Mouse (Mus musculus) v-Abl transformed pro-B cells (cell line): ENCODE measurements around the gene Ndufaf1.
"Not testable (repeated sequence)": the region's sequence is repeated elsewhere in the genome, so short reads cannot be mapped to it uniquely, and the experiment has no call there.

Experiments
- in situ Hi-C, 2 experiments: fragments of 400-800 bp; cut with MboI; formaldehyde crosslinking; loops; one replicate each; pipeline ENCODE4 v1.15.1; 2025; ENCODE audit not compliant: unreplicated experiment in 2 of 2

The Ndufaf1 gene

GRCm38 (mm10) chr2:119662220-119663182 is at the start of gene Ndufaf1:
Gene Ndufaf1, minus strand, starts transcription at chr2:119662827.
- in situ Hi-C loops, result no loop called here

GRCm38 (mm10) chr2:119710011-119710410 is 47.4 kb upstream of the Ndufaf1 start:
- in situ Hi-C loops, result no loop called here

- in situ Hi-C loops, result no loop called here
These were observed 45.0 kb upstream of the Ndufaf1 start for GRCm38 (mm10) chr2:119707676-119708075.

- in situ Hi-C loops, result no loop called here
These were observed 40.5 kb upstream of the Ndufaf1 start for GRCm38 (mm10) chr2:119703171-119703570.

GRCm38 (mm10) chr2:119699962-119700361 is 37.3 kb upstream of the Ndufaf1 start:
- in situ Hi-C loops, result loop anchor here in 1 of 2 experiments (10.0 kb wide), 1 partner anchor 85 kb away; the partner anchor contains the start of gene Rpap1

- in situ Hi-C loops, result loop anchor here in 1 of 2 experiments (10.0 kb wide), 1 partner anchor 86 kb away; the partner anchor contains the start of gene Rpap1
These were observed 35.8 kb upstream of the Ndufaf1 start for GRCm38 (mm10) chr2:119698472-119698871.

GRCm38 (mm10) chr2:119696111-119696510 is 33.5 kb upstream of the Ndufaf1 start:
- in situ Hi-C loops, result loop anchor here in 1 of 2 experiments (10.0 kb wide), 1 partner anchor 89 kb away; the partner anchor contains the start of gene Rpap1

GRCm38 (mm10) chr2:119694826-119695225 is 32.2 kb upstream of the Ndufaf1 start:
- in situ Hi-C loops, result loop anchor here (5.0 to 10.0 kb wide), 3 partner anchors 90 to 312 kb away; partner anchors contain the start of gene Rpap1 (in 2 of the 2)

GRCm38 (mm10) chr2:119692003-119692701 is 29.5 kb upstream of the Ndufaf1 start:
- in situ Hi-C loops, result loop anchor here (5.0 to 10.0 kb wide), 3 partner anchors 93 to 315 kb away; partner anchors contain the start of gene Rpap1 (in 2 of the 2)

GRCm38 (mm10) chr2:119683706-119684105 is 21.1 kb upstream of the Ndufaf1 start:
- in situ Hi-C loops, result no loop called here

GRCm38 (mm10) chr2:119675831-119676230 is 13.2 kb upstream of the Ndufaf1 start:
- in situ Hi-C loops, result no loop called here

GRCm38 (mm10) chr2:119675215-119675784 is 12.7 kb upstream of the Ndufaf1 start:
- in situ Hi-C loops, result no loop called here

- in situ Hi-C loops, result no loop called here
These were observed 12.0 kb upstream of the Ndufaf1 start, which contains the start of gene Rtf1 for GRCm38 (mm10) chr2:119674525-119675214. Gene Rtf1, plus strand, starts transcription at chr2:119675068.

- in situ Hi-C loops, result no loop called here
These were observed 6.4 kb upstream of the Ndufaf1 start for GRCm38 (mm10) chr2:119669010-119669409.

GRCm38 (mm10) chr2:119665744-119666143 is 3.1 kb upstream of the Ndufaf1 start:
- in situ Hi-C loops, result not testable (repeated sequence)

GRCm38 (mm10) chr2:119644254-119644653 is 18.4 kb downstream of the Ndufaf1 start:
- in situ Hi-C loops, result no loop called here

- in situ Hi-C loops, result no loop called here
These were observed 21.3 kb downstream of the Ndufaf1 start for GRCm38 (mm10) chr2:119641214-119641912.

GRCm38 (mm10) chr2:119636781-119637180 is 25.8 kb downstream of the Ndufaf1 start:
- in situ Hi-C loops, result no loop called here

- in situ Hi-C loops, result no loop called here
These were observed 41.3 kb downstream of the Ndufaf1 start for GRCm38 (mm10) chr2:119621302-119621701.
